Mouse (Mus musculus) ES-CJ7 (cell line): Measurements from ENCODE around the gene Myo15b.

Experiments
- DNase-seq: peaks from one replicate; pipeline ENCODE4 v3.0.0; 2011; ENCODE audit warnings: low read depth, low spot score

Gene Myo15b

GRCm38 (mm10) chr11:115902831-115903230 is 44.6 kb downstream of the Myo15b start:
- no peak for DNase-seq

- no peak for DNase-seq
Measured at GRCm38 (mm10) chr11:115903384-115904230, 45.4 kb downstream of the Myo15b start.

GRCm38 (mm10) chr11:115904231-115904955 is 46.2 kb downstream of the Myo15b start:
- DNase-seq = no peak

GRCm38 (mm10) chr11:115904956-115905790 is 47.0 kb downstream of the Myo15b start:
- DNase-seq = no peak

GRCm38 (mm10) chr11:115906116-115906515 is 47.9 kb downstream of the Myo15b start:
- DNase-seq = no peak

GRCm38 (mm10) chr11:115906521-115906920 is 48.3 kb downstream of the Myo15b start:
- no peak for DNase-seq

- DNase-seq = no peak
Measured at GRCm38 (mm10) chr11:115911134-115911561, 52.9 kb downstream of the Myo15b start.

GRCm38 (mm10) chr11:115911632-115912376 is 53.6 kb downstream of the Myo15b start, which contains the start of gene Smim6:
Gene Smim6, plus strand, starts transcription at chr11:115912017.
- DNase-seq = no peak

GRCm38 (mm10) chr11:115916579-115916978 is 58.4 kb downstream of the Myo15b start:
- no peak for DNase-seq

- DNase-seq = no peak
Measured at GRCm38 (mm10) chr11:115918637-115919036, 60.4 kb downstream of the Myo15b start.

GRCm38 (mm10) chr11:115919073-115919472 is 60.9 kb downstream of the Myo15b start:
- DNase-seq = no peak

GRCm38 (mm10) chr11:115920110-115920818 is 62.1 kb downstream of the Myo15b start:
- peak; percentile 75 for DNase-seq

GRCm38 (mm10) chr11:115921986-115922385 is 63.8 kb downstream of the Myo15b start:
- no peak for DNase-seq

- no peak for DNase-seq
Measured at GRCm38 (mm10) chr11:115929031-115929430, 70.8 kb downstream of the Myo15b start.

- DNase-seq = no peak
Measured at GRCm38 (mm10) chr11:115929818-115930217, 71.6 kb downstream of the Myo15b start.

GRCm38 (mm10) chr11:115931235-115931634 is 73.0 kb downstream of the Myo15b start:
- no peak for DNase-seq

- DNase-seq = peak; percentile 99
Measured at GRCm38 (mm10) chr11:115933108-115933746, 75.0 kb downstream of the Myo15b start, which contains the start of the genes Sap30bp and Recql5. Gene Sap30bp, plus strand, starts transcription at chr11:115933282. Gene Recql5, minus strand, starts transcription at chr11:115933477.

- DNase-seq = no peak
Measured at GRCm38 (mm10) chr11:115933747-115934110, 75.5 kb downstream of the Myo15b start.

GRCm38 (mm10) chr11:115939690-115940329 is 81.6 kb downstream of the Myo15b start:
- DNase-seq = peak; percentile 68
